Mouse (Mus musculus) thymus, postnatal 4 days (tissue): ENCODE data around the gene Hdac4.

Experiments used
- DNase-seq: peaks from one replicate; pipeline ENCODE4 v3.0.0; 2021

Gene Hdac4

DNA sequence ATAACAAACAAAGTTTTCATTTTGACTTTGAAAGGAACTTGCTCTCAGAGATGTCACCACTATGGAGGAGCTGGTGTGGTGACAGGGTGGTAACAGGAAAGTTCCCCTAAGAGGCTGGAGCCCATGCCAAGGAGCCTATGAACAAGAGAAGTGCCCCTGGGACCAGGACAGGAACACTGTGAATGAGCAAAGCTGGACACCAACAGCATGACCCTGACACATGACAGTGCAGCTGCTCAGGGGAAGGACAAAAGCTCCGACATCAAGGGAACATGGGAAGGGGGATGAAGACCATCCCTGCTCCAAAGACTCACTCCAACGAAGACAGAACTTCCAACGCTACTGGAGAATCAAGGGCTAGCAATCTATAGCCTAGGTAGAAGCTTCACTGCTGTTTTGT is 97.0 kb downstream of the Hdac4 start:
- DNase-seq, result no peak

- no peak for DNase-seq
These were observed 98.4 kb downstream of the Hdac4 start for GRCm38 (mm10) chr1:92096991-92097525.

- DNase-seq, result no peak
These were observed 103.2 kb downstream of the Hdac4 start for GRCm38 (mm10) chr1:92092286-92092685.

DNA sequence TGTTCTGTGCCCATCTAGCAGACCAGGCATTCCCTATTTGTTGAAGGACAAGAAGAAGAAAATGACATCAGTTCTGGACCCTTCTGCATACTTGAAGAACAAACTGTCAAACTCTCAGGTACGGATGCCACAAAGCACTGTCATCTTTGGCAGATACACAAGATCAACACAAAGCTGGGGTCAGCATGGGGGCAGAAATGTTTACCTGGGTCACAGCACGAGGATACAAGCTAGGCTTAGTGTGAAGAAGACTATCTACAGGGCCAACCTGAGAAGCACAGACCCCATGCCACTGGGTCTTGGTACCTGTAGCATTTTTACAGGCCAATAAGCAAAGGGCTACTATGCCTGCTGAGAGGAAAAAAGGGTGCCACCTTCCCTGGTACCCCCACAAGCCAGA is 107.7 kb downstream of the Hdac4 start:
- DNase-seq, result no peak

DNA sequence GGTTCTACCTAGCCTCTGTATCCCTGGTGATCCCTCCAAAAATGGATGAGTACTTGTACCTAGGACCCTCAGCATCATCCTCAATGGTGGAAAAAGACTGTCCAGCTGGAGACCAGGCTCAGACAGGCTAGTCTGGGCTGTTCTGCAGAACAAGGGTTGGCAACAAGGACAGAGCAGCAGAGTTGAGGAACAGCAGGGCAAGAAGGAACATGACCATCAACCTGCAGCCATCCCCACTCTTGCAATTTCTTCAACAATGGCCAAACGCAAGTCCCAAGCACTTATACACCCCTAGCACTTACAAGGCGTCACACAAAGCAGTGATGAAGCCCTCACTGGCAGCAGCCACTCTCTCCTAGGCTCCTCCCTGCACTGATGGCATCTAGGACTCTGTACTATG is 108.2 kb downstream of the Hdac4 start:
- no peak for DNase-seq

- DNase-seq, result no peak
These were observed 108.7 kb downstream of the Hdac4 start for GRCm38 (mm10) chr1:92086841-92087240.

- DNase-seq, result no peak
These were observed 109.2 kb downstream of the Hdac4 start for GRCm38 (mm10) chr1:92086277-92086813.

- peak; percentile 38 for DNase-seq
These were observed 110.8 kb downstream of the Hdac4 start for GRCm38 (mm10) chr1:92084738-92085137.

GRCm38 (mm10) chr1:92084004-92084403 is 111.5 kb downstream of the Hdac4 start:
- DNase-seq, result no peak

GRCm38 (mm10) chr1:92082837-92083541 is 112.5 kb downstream of the Hdac4 start:
- DNase-seq, result no peak

DNA sequence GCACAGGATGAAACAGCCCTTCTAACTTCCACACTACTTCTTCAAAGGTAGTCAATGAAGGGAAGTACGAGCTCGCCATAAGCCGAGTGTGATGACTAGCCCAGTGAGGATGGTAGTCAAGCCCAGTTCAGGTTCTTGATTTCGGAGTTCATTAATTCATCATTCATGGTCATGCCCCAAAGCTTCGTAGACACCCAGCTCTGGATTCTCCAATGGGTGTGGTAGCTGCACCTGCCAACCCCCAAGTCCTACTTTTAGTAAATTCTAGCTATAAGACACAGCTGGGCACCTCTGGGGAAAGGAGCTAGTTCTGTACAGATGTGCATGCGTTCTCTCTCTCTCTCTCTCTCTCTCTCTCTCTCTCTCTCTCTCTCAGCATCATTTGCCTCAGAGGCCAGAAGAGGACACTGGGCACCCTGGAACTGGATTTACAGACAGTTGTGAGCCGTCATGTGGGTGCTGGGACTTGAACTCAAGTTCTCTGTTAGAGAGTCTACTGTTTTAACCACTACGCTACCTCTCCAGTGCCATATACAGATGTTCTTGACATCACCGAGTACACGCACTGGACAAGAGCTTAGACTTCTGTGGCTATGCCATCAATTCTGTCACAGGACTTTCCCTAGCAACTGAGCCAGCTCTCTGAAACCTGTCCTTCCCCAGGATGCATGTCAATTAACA is 113.2 kb downstream of the Hdac4 start:
- DNase-seq, result no peak

DNA sequence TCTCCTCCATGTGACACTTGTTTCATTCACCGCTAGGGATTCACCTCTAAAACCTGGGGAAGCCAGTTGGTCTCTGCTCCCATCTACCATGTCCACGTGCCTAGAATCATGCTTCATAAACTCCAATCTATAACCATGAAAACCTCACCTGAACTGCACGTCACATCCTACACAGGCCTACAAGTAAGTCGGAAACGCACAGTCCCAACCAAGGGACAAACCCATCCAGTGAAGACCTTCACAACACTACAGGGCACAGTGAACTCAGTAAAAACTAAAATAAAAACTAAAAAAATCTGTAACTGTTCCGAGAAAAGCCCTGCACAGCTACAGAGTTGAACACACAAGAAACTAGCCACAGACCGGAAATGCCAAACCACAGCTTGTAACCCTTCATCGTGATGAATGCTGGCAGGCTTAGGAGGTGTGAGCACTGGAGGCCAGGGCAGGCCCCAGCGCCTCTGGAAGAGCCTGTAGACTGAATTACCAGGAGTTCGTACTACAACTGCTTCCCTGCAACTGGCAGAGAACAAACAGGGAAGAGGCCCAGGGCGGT is 115.4 kb downstream of the Hdac4 start:
- DNase-seq, result peak; percentile 79

GRCm38 (mm10) chr1:92075312-92075711 is 120.2 kb downstream of the Hdac4 start:
- DNase-seq, result no peak

- no peak for DNase-seq
These were observed 120.8 kb downstream of the Hdac4 start for GRCm38 (mm10) chr1:92074655-92075054.

DNA sequence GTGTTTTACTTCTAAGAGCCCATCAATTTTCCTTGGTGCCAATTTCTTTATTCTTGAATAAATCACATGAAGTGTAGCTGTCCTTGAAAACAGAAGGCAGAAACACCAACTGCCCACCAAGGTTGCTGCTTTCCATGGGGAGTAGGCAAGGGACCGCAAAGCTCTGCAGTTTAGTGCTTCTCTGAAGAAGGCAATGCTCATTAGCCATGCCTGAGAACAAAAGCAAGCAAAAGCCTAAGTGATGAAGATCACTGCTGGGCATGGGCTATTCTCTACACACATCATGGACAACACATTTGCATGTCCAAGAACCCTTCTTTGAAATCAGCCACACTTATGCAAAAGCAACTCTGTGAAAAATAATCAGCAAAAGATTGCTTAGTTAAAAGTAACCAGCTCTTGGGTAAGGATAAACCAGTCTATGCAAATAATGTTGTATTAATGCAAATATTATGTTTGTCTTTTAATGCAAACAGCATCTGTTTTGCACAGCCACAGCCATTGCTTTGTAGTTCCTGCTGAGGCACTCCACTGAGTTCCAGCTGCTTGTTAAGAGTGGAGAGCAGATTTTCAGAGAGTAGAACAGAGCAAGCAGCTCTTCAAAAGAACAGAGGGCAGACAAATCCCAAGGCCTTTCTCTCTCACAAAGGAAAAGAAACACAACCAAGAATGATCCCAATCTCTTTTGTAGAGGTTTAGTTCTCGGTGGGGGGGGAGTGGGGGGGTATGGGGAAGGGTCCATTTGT is 125.4 kb downstream of the Hdac4 start:
- DNase-seq, result no peak

DNA sequence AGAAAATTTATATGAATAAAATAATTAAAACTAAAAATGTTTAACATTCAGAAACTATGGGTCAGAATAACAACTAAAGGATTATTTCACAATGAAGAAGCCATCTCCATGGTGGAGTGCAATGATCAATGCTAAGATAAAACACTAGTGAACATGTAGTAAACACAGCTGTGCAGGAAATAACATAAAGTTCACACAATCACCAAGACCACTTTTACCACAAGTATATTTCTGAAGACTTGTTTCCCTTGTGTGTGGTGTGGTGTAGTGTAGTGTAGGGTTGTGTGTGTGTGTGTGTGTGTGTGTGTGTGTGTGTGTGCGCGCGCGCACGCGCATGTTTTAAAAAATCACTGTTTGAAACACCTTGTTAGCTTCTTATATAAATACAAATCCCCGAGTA is 126.0 kb downstream of the Hdac4 start:
- peak; percentile 38 for DNase-seq

GRCm38 (mm10) chr1:92064307-92064706 is 131.2 kb downstream of the Hdac4 start:
- peak; percentile 31 for DNase-seq

- DNase-seq, result no peak
These were observed 132.2 kb downstream of the Hdac4 start for GRCm38 (mm10) chr1:92063271-92063670.

GRCm38 (mm10) chr1:92061198-92062073 is 134.1 kb downstream of the Hdac4 start:
- DNase-seq, result no peak

GRCm38 (mm10) chr1:92060532-92061064 is 134.9 kb downstream of the Hdac4 start:
- no peak for DNase-seq

- DNase-seq, result no peak
These were observed 135.9 kb downstream of the Hdac4 start for GRCm38 (mm10) chr1:92059571-92059970.
